Mouse (Mus musculus): Measurements from ENCODE around the gene Prx. TPM values are rescaled to one million over a fixed set of nuclear protein-coding genes. Genes with fewer than 3 reads are reported as not detected.

Gene Prx
- total and polyA plus RNA-seq, 3 experiments, result 0.17 to 0.41 (median 0.21) TPM

GRCm38 (mm10) chr7:27518314-27518713, 19.2 kb downstream of the Prx start:
- Histone ChIP-seq H3K4me3 (replicated peaks in 1 of 3; ENCODE audit: low read depth in 2 of 3, low read length in 2 of 3, poor library complexity in 1 of 3) (no peak overlapping the region), H3K4me2 (ENCODE audit: insufficient read depth, low read depth, poor library complexity, severe bottlenecking) (no peak overlapping the region), H3K9me3 (replicated peaks; ENCODE audit: low read length) (peaks cover 12% of the 10 kb centered on the region), H3K27me3 (replicated peaks) (peaks cover 22% of the 10 kb centered on the region), H3K9ac (ENCODE audit: insufficient read depth, low read depth) (no peak overlapping the region), H3K79me2 (replicated peaks; ENCODE audit: control insufficient read depth, extremely low read depth, insufficient read depth, poor library complexity, severe bottlenecking) (no peaks in the 10 kb centered on the region), H3K4me1 (ENCODE audit: control insufficient read depth in 1 of 2, insufficient read depth in 2 of 2) (no peaks in the 10 kb centered on the region), H3K27ac (ENCODE audit: insufficient read depth, low read depth) (no peak overlapping the region), H3K36me3 (replicated peaks in 1 of 2; ENCODE audit: control insufficient read depth in 1 of 2, insufficient read depth in 1 of 2, low read length in 1 of 2) (no peaks in the 10 kb centered on the region)
- dilution Hi-C loops (cut with MboI; ENCODE audit: extremely low pct_ligation_motif_present, extremely low pct_unique_long_range_greater_than_20kb, low sequenced_read_pairs), result no loop called here
- in situ Hi-C loops (cut with MboI; ENCODE audit: low pct_ligation_motif_present, low pct_unique_long_range_greater_than_20kb, low sequenced_read_pairs), result no loop called here
- no peak for DNase-seq (ENCODE audit: extremely low read depth)
- no peak for TF ChIP-seq ELF1 (IDR thresholded peaks at IDR 0.05; ENCODE audit: low read depth, low read length)
- TF ChIP-seq JUN (IDR thresholded peaks at IDR 0.05; ENCODE audit: insufficient read depth, low read depth, low read length), result no peak
- TF ChIP-seq MEF2A (IDR thresholded peaks at IDR 0.05; ENCODE audit: borderline replicate concordance, low read depth, low read length), result no peak
- no peak for TF ChIP-seq PAX5 (IDR thresholded peaks at IDR 0.05; ENCODE audit: low read length)
- TF ChIP-seq IRF4 (IDR thresholded peaks at IDR 0.05; ENCODE audit: low read depth, low read length), result no peak
- no peak for TF ChIP-seq ZNF384 (IDR thresholded peaks at IDR 0.05; ENCODE audit: low read depth, low read length)
- TF ChIP-seq E2F4 (IDR thresholded peaks at IDR 0.05; ENCODE audit: insufficient replicate concordance, low read depth, low read length), result no peak

- no peaks in the 10 kb centered on the region for H3K36me3 ChIP-seq (replicated peaks in 1 of 2; ENCODE audit: control insufficient read depth in 1 of 2, insufficient read depth in 1 of 2, low read length in 1 of 2)
- no peak for TF ChIP-seq MAFK (IDR thresholded peaks at IDR 0.05; ENCODE audit: insufficient replicate concordance, low read length)
- no peak for TF ChIP-seq SIN3A (IDR thresholded peaks at IDR 0.05; ENCODE audit: low read length)
- no peak for TF ChIP-seq MEF2A (IDR thresholded peaks at IDR 0.05; ENCODE audit: borderline replicate concordance, low read depth, low read length)
- TF ChIP-seq NELFE (IDR thresholded peaks at IDR 0.05; ENCODE audit: low read depth, low read length), result no peak
- TF ChIP-seq CTCF (conservative IDR thresholded peaks at IDR 0.05 in 1 of 2, IDR thresholded peaks at IDR 0.05 in 1 of 2; ENCODE audit: low read depth in 2 of 2, low read length in 2 of 2), result peak in 1 of 2 experiments; percentile 37; a peak in 1 of 4 replicates
- TF ChIP-seq POLR2A (IDR thresholded peaks at IDR 0.05; ENCODE audit: low read depth, low read length), result no peak
- no peak for TF ChIP-seq ZKSCAN1 (IDR thresholded peaks at IDR 0.05; ENCODE audit: borderline replicate concordance, low read depth, low read length)
- H3K27me3 ChIP-seq (replicated peaks), result peaks cover 22% of the 10 kb centered on the region
- H3K9me3 ChIP-seq (replicated peaks; ENCODE audit: low read length), result peaks cover 12% of the 10 kb centered on the region
- no peaks in the 10 kb centered on the region for H3K4me1 ChIP-seq (ENCODE audit: control insufficient read depth in 1 of 2, insufficient read depth in 2 of 2)
- H3K4me2 ChIP-seq (ENCODE audit: insufficient read depth, low read depth, poor library complexity, severe bottlenecking), result no peak overlapping the region
- H3K4me3 ChIP-seq (replicated peaks in 1 of 3; ENCODE audit: low read depth in 2 of 3, low read length in 2 of 3, poor library complexity in 1 of 3), result no peak overlapping the region
- in situ Hi-C loops (cut with MboI; ENCODE audit: low pct_ligation_motif_present, low pct_unique_long_range_greater_than_20kb, low sequenced_read_pairs), result loop anchor here (10.0 kb wide), 1 partner anchor 185 kb away; the partner anchor contains the start of gene Ltbp4
- no peak overlapping the region for H3K27ac ChIP-seq (ENCODE audit: insufficient read depth, low read depth)
- no peak for DNase-seq (ENCODE audit: extremely low read depth)
- no peaks in the 10 kb centered on the region for H3K79me2 ChIP-seq (replicated peaks; ENCODE audit: control insufficient read depth, extremely low read depth, insufficient read depth, poor library complexity, severe bottlenecking)
- dilution Hi-C loops (cut with MboI; ENCODE audit: extremely low pct_ligation_motif_present, extremely low pct_unique_long_range_greater_than_20kb, low sequenced_read_pairs), result no loop called here
- no peak overlapping the region for H3K9ac ChIP-seq (ENCODE audit: insufficient read depth, low read depth)
Observed at GRCm38 (mm10) chr7:27520104-27520503, 21.0 kb downstream of the Prx start.

GRCm38 (mm10) chr7:27520599-27520998, 21.5 kb downstream of the Prx start:
- Histone ChIP-seq H3K27me3 (replicated peaks) (peaks cover 20% of the 10 kb centered on the region), H3K4me1 (ENCODE audit: control insufficient read depth in 1 of 2, insufficient read depth in 2 of 2) (peaks cover 0 to 2% of the 10 kb centered on the region in 2 experiments; a peak in 1 of 4 replicates), H3K4me3 (replicated peaks in 1 of 3; ENCODE audit: low read depth in 2 of 3, low read length in 2 of 3, poor library complexity in 1 of 3) (no peak overlapping the region), H3K4me2 (ENCODE audit: insufficient read depth, low read depth, poor library complexity, severe bottlenecking) (no peak overlapping the region), H3K79me2 (replicated peaks; ENCODE audit: control insufficient read depth, extremely low read depth, insufficient read depth, poor library complexity, severe bottlenecking) (no peaks in the 10 kb centered on the region), H3K36me3 (replicated peaks in 1 of 2; ENCODE audit: control insufficient read depth in 1 of 2, insufficient read depth in 1 of 2, low read length in 1 of 2) (no peaks in the 10 kb centered on the region), H3K9me3 (replicated peaks; ENCODE audit: low read length) (peaks cover 12% of the 10 kb centered on the region), H3K27ac (ENCODE audit: insufficient read depth, low read depth) (no peak overlapping the region), H3K9ac (ENCODE audit: insufficient read depth, low read depth) (no peak overlapping the region)
- DNase-seq (ENCODE audit: extremely low read depth), result no peak
- in situ Hi-C loops (cut with MboI; ENCODE audit: low pct_ligation_motif_present, low pct_unique_long_range_greater_than_20kb, low sequenced_read_pairs), result loop anchor here (10.0 kb wide), 1 partner anchor 186 kb away; the partner anchor contains the start of gene Ltbp4
- dilution Hi-C loops (cut with MboI; ENCODE audit: extremely low pct_ligation_motif_present, extremely low pct_unique_long_range_greater_than_20kb, low sequenced_read_pairs), result no loop called here
- TF ChIP-seq PAX5 (IDR thresholded peaks at IDR 0.05; ENCODE audit: low read length) (no peak), E2F4 (IDR thresholded peaks at IDR 0.05; ENCODE audit: insufficient replicate concordance, low read depth, low read length) (no peak), RAD21 (IDR thresholded peaks at IDR 0.05; ENCODE audit: low read depth, low read length) (no peak), RCOR1 (conservative IDR thresholded peaks at IDR 0.05; ENCODE audit: low read depth, low read length) (no peak), HCFC1 (IDR thresholded peaks at IDR 0.05; ENCODE audit: low read depth, low read length) (no peak), JUN (IDR thresholded peaks at IDR 0.05; ENCODE audit: insufficient read depth, low read depth, low read length) (no peak), CTCF (conservative IDR thresholded peaks at IDR 0.05 in 1 of 2, IDR thresholded peaks at IDR 0.05 in 1 of 2; ENCODE audit: low read depth in 2 of 2, low read length in 2 of 2) (no peak), POLR2A (IDR thresholded peaks at IDR 0.05; ENCODE audit: low read depth, low read length) (no peak)
